Mouse (Mus musculus) Patski (cell line): ENCODE data around the gene Yipf1. TPM values are rescaled to one million over a fixed set of nuclear protein-coding genes. Genes with fewer than 3 reads are reported as not detected.

Source experiments
- ATAC-seq: fragments of 100-300 bp; one replicate; pipeline ENCODE4 v1.8.0; 2021
- CTCF ChIA-PET: fragments of 350-600 bp; sonication (Branson Sonifier 250); formaldehyde crosslinking; loops from one replicate; lab custom pipeline; 2022; ENCODE audit warnings: inconsistent platforms; lab: Charles Lee
- POLR2A ChIA-PET: fragments of 350-600 bp; sonication (Branson Sonifier 250); formaldehyde crosslinking; loops from one replicate; lab custom pipeline; 2022; ENCODE audit warnings: antibody characterized with exemption, inconsistent platforms; lab: Charles Lee
- DNase-seq: peaks from one replicate; pipeline ENCODE4 v3.0.0-alpha.2; 2011; ENCODE audit warnings: low read depth, low spot score
- H3K27me3 ChIP-seq: fragments of 371-371 bp; one replicate; pipeline ENCODE4 v1.5.1; 2021
- CTCF ChIP-seq: fragments of 100-300 bp; IDR thresholded peaks from one replicate; pipeline ENCODE4 v1.5.1; 2021
- in situ Hi-C: fragments of 300-500 bp; cut with MboI; formaldehyde crosslinking; loops from 3 replicates; pipeline ENCODE4 v1.11.1; 2018; ENCODE audit warnings: low pct_unique_long_range_greater_than_20kb, mixed read lengths
- polyA plus RNA-seq: library from polyadenylated mRNA; unstranded; gene quantifications from one replicate; pipeline ENCODE4 v1.2.3, GENCODE M21; 2021

The Yipf1 gene
- polyA plus RNA-seq, 1 experiment from 2014 or later: 33.4 TPM

DNA sequence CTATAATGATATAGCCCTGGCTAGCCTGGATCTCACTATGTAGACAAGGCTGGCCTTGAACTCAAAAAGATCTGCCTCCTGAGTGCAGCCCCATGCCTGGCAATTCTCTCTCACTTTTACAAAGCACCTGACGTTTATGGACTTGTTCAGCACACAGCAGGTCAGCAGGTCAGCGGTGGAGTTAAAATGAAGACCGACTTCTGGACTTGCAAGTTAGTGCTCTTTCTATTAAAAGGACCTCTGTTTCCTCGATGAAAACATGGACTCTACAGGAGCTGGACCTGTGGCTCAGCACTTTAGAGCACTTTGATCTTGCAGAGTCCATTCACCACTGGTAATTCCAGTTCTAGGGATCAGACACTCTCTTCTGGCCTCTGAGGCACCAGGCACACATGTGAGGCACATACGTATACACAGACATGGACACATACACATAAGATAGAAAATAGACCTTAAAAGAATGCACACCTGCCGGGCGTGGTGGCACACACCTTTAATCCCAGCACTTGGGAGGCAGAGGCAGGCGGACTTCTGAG, 16.0 kb upstream of the Yipf1 start:
- POLR2A ChIA-PET: no interaction called here
- H3K27me3 ChIP-seq: no peaks in the 10 kb centered on the region
- TF ChIP-seq CTCF: no peak
- in situ Hi-C loops: no loop called here
- DNase-seq: no peak
- CTCF ChIA-PET: no interaction called here
- ATAC-seq: no peak

- TF ChIP-seq CTCF: no peak
Measured at GRCm38 (mm10) chr4:107299779-107300340, 14.3 kb upstream of the Yipf1 start.

DNA sequence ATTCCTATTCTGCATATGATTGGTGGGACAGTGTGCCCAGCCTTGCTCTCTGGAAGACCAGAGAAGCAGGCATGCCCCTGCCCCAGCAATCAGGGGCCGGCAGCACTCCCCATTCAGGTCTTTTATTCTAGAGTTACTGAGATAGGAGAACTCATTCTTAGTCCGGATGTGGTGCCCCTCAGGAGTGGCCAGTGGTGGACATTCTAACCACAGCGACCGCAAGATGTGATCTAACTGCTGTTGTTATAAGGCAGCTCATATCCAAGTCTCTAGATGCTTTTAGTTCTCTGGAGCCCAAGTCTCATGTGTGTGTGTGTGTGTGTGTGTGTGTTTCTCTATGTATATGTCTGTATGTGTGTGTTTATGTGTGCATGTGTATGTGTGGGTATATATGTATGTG, 13.8 kb upstream of the Yipf1 start:
- H3K27me3 ChIP-seq: no peaks in the 10 kb centered on the region
- ChIA-PET CTCF (no interaction called here), POLR2A (no interaction called here)
- DNase-seq (no peak), ATAC-seq (no peak)
- no peak for TF ChIP-seq CTCF
- in situ Hi-C loops: no loop called here

More at GRCm38 (mm10) chr4:107299779-107300340, 14.3 kb upstream of the Yipf1 start:
- H3K27me3 ChIP-seq: no peaks in the 10 kb centered on the region
- DNase-seq: no peak
- CTCF ChIA-PET: no interaction called here
- in situ Hi-C loops: no loop called here
- ATAC-seq: no peak
- POLR2A ChIA-PET: no interaction called here

DNA sequence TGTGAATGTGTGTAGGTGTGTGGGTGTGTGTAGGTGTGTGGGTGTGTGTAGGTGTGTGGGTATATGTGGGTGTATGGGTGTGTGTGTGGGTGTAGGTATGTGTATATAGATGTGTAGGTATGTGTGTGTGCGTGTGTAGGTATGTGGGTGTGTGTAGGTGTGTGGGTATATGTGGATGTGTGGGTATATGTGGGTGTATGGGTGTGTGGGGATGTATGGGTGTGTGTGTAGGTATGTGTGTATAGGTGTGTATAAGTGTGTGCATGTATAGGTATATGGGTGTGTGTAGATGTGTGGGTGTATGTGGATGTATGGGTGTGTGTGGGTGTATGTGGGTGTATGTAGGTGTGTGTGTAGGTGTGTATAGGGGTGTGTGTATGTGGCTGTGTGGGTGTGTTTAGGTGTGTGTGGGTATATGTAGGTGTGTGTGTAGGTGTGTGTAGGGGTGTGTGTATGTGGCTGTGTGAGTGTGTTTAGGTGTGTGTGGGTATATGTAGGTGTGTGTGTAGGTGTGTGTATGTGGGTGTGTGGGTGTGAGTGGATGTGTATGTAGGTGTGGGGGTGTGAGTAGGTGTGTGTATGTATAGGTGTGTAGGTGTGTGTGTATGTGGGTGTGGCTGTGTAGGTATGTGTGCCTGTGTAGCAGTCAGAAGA, 13.1 kb upstream of the Yipf1 start:
- no peak for TF ChIP-seq CTCF
- H3K27me3 ChIP-seq: no peaks in the 10 kb centered on the region
- in situ Hi-C loops: no loop called here
- ATAC-seq (no peak), DNase-seq (no peak)
- CTCF ChIA-PET: no interaction called here
- POLR2A ChIA-PET: no interaction called here

- CTCF ChIA-PET: no interaction called here
- in situ Hi-C loops: no loop called here
- no peaks in the 10 kb centered on the region for H3K27me3 ChIP-seq
- ATAC-seq (no peak), DNase-seq (no peak)
- no peak for TF ChIP-seq CTCF
- POLR2A ChIA-PET: no interaction called here
Measured at GRCm38 (mm10) chr4:107302221-107302620, 11.9 kb upstream of the Yipf1 start.

- POLR2A ChIA-PET: no interaction called here
- TF ChIP-seq CTCF: no peak
- in situ Hi-C loops: no loop called here
- H3K27me3 ChIP-seq: no peaks in the 10 kb centered on the region
- CTCF ChIA-PET: no interaction called here
- no peak for ATAC-seq
- no peak for DNase-seq
Measured at GRCm38 (mm10) chr4:107302832-107303231, 11.3 kb upstream of the Yipf1 start.

DNA sequence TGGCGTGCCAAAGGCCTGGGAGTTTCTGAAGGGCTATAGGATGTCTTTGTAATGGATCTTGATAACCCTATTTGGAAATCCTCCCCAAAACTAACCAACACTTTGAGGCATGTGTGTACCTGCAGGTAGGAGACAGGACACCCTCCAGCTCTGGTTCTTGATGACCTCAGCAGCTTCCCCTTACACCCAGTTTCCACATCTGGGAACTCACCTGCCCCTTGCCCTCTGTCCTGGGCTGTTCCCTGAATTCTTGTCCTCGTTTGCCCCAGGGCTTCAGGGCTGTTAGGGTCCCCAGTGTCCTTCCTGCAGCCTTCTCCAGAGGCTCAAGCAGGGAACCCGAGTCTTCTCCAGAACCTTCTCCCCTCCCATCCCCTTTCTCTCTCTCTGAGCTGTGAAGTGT, 10.6 kb upstream of the Yipf1 start:
- DNase-seq (no peak), ATAC-seq (no peak)
- CTCF ChIA-PET: interaction anchor here (1.2 kb wide), 1 partner anchor 13 kb away, joined by 5 read pairs; no protein-coding TSS in a partner anchor
- POLR2A ChIA-PET: no interaction called here
- in situ Hi-C loops: no loop called here
- TF ChIP-seq CTCF: no peak
- H3K27me3 ChIP-seq: no peaks in the 10 kb centered on the region

DNA sequence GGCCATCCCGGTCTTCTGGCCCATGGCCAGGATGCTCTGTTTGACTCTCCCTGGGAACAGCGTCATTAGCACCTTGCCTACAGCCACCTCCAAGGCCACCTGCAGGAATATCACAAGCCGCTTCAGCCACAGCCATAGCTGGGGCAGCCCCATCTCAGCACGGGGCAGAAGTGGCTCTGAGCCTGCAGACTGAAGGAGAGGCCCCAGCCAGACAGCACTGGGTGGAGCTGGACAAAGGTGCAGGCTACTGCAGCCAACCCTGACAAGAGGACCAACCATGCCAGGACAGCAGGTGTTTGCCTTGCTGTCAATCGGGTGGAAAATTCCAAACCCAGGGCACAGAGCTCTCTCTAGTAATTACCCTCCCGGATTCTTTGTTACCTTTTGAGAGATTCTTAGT, 7.2 kb upstream of the Yipf1 start, which contains the start of gene Dio1:
Gene Dio1, minus strand, starts transcription at position 204 of the 400 bp plus-strand sequence.
- H3K27me3 ChIP-seq: no peaks in the 10 kb centered on the region
- ChIA-PET CTCF (no interaction called here), POLR2A (no interaction called here)
- ATAC-seq (no peak), DNase-seq (no peak)
- in situ Hi-C loops: no loop called here
- TF ChIP-seq CTCF: no peak

DNA sequence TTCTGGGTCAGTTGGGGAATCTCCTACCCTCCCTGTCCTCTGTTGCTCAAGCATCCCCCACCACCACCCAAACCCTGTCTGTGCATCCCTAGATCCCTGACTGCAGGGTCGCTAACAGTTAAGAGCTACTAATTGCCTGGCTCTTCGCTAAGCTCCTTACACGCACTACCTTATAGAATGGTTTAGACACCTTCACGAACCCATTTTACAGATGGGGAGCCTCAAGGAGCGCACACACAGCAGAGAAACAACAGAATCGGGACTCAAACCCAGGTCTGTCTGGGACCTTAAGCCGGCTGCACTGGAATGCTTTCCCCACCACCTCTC, 279 bp downstream of the Yipf1 start:
- TF ChIP-seq CTCF: no peak
- in situ Hi-C loops: no loop called here
- ATAC-seq (no peak), DNase-seq (no peak)
- CTCF ChIA-PET: no interaction called here
- POLR2A ChIA-PET: interaction anchor here (1.3 kb wide), 1 partner anchor 24 kb away, joined by 3 read pairs; no protein-coding TSS in a partner anchor
- H3K27me3 ChIP-seq: no peaks in the 10 kb centered on the region

DNA sequence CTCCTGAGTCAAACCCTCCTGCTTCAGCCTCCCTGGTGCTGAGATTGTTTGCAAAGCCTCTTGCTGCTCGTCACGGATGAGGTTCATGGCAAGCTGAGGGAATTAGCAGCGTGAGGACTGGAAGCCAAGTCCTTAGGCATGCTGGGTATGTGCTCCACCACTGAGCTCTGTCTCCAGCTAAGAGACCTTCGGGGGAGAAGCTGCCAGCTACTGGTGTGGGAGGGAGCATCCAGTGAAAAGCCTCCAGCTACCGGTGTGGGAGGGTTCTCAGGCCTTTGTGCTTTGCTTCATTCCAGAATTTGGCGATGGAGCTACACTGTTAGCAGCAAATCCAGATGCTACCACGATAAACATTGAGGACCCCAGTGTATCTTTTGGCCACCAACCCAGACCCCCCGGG, 4.5 kb downstream of the Yipf1 start:
- CTCF ChIA-PET: no interaction called here
- no peaks in the 10 kb centered on the region for H3K27me3 ChIP-seq
- ATAC-seq: no peak
- no peak for DNase-seq
- POLR2A ChIA-PET: no interaction called here
- no peak for TF ChIP-seq CTCF
- in situ Hi-C loops: no loop called here

DNA sequence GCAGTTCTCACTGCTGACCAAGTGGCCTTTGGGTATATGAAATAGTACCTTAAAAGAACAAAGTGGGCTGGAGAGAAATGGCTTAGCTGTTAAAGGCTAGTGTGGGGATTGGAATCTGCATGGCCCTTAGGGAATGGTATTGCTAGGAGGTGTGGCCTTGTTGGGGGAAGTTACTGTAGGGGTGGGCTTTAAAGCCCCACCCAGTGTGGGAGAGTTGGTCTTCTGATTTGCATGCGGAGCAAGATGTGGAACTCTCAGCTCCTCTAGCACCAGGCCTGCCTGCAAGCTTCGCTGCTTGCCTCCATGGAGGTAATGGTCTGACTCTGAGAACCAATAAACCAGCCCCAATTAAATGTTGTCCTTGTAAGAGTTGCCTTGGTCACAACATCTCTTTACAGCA, 6.9 kb downstream of the Yipf1 start:
- ChIA-PET POLR2A (no interaction called here), CTCF (interaction anchor here (1.4 to 1.6 kb wide), 2 partner anchors 20 to 29 kb away, joined by 3 to 4 read pairs; no protein-coding TSS in a partner anchor)
- TF ChIP-seq CTCF: no peak
- DNase-seq (no peak), ATAC-seq (no peak)
- H3K27me3 ChIP-seq: no peaks in the 10 kb centered on the region
- in situ Hi-C loops: no loop called here
